Mouse (Mus musculus) left cerebral cortex, postnatal 25 days (tissue): Measurements from ENCODE around the gene Gin1. TPM values are rescaled to one million over a fixed set of nuclear protein-coding genes. Genes with fewer than 3 reads are reported as not detected.

Experiments
- total RNA-seq, 2 experiments: library from RNA; stranded (reverse); gene quantifications; 2 replicates each; pipeline ENCODE4 v1.2.3; 2021

The Gin1 gene
- total RNA-seq, 2 experiments from 2014 or later: 10.6 to 10.8 TPM

Other genes starting within 250 kb of the Gin1 start
- 10 to 100 TPM; 76.5 to 78.3 TPM for gene D1Ertd622e, start 108.1 kb upstream of the Gin1 start, total RNA-seq
- gene Ppip5k2, start 239 bp downstream of the Gin1 start, total RNA-seq: 10 to 100 TPM; 20.9 to 26.4 TPM